Mouse (Mus musculus) neural tube, embryonic 15.5 days (tissue): ENCODE results near the gene Rab6b. TPM values are rescaled to one million over a fixed set of nuclear protein-coding genes. Genes with fewer than 3 reads are reported as not detected.

ENCODE experiments used
- ATAC-seq: fragments of 200-750 bp; cut with Nextera tagmentation; 2 replicates; pipeline ENCODE4 v1.8.0; 2017; ENCODE audit warnings: mild to moderate bottlenecking, moderate TSS enrichment, moderate library complexity; ENCODE audit not compliant: low FRiP score
- H3K27ac ChIP-seq: fragments of 300-500 bp; sonication (generic); replicated peaks from 2 replicates; pipeline ENCODE4 v1.5.1; 2015; ENCODE audit warnings: mild to moderate bottlenecking, inconsistent platforms
- H3K27me3 ChIP-seq: fragments of 300-500 bp; sonication (generic); replicated peaks from 2 replicates; pipeline ENCODE4 v1.6.1; 2015; ENCODE audit warnings: inconsistent platforms
- H3K36me3 ChIP-seq: fragments of 300-500 bp; sonication (generic); 2 replicates; pipeline ENCODE4 v1.6.1; 2015; ENCODE audit warnings: inconsistent platforms
- H3K4me1 ChIP-seq: fragments of 300-500 bp; sonication (generic); 2 replicates; pipeline ENCODE4 v1.6.1; 2015; ENCODE audit warnings: inconsistent platforms
- H3K4me2 ChIP-seq: fragments of 300-500 bp; sonication (generic); 2 replicates; pipeline ENCODE4 v1.6.1; 2015; ENCODE audit warnings: inconsistent platforms, mild to moderate bottlenecking, moderate library complexity
- H3K4me3 ChIP-seq: fragments of 300-500 bp; sonication (generic); replicated peaks from 2 replicates; pipeline ENCODE4 v1.5.1; 2015; ENCODE audit warnings: mild to moderate bottlenecking, inconsistent platforms
- H3K9ac ChIP-seq: fragments of 300-500 bp; sonication (generic); replicated peaks from 2 replicates; pipeline ENCODE4 v1.6.1; 2015; ENCODE audit warnings: mild to moderate bottlenecking, inconsistent platforms
- H3K9me3 ChIP-seq: fragments of 300-500 bp; sonication (generic); replicated peaks from 2 replicates; pipeline ENCODE4 v1.6.1; 2016; ENCODE audit warnings: inconsistent platforms
- WGBS: fragments of 180-500 bp; shearing (Covaris S2); methylation state at CpG from one replicate; pipeline ENCODE4 v1.1.7; 2015; ENCODE audit warnings: mixed read lengths; 5-methylcytosine and 5-hydroxymethylcytosine counted together
- polyA plus RNA-seq: library from polyadenylated mRNA; unstranded; fragments of >200 nt; fragmentation: Nextera tagmentation; extraction: Ambion mirVana; gene quantifications from 2 replicates; pipeline ENCODE4 v1.2.1, GENCODE M21; 2015

Gene Rab6b
- polyA plus RNA-seq, 1 experiment from 2014 or later: 117 TPM

- Histone ChIP-seq H3K27ac (no peak overlapping the region), H3K4me2 (no peak overlapping the region), H3K4me3 (no peak overlapping the region), H3K36me3 (peaks cover 40% of the 10 kb centered on the region), H3K27me3 (no peaks in the 10 kb centered on the region), H3K9ac (no peak overlapping the region), H3K9me3 (no peaks in the 10 kb centered on the region), H3K4me1 (peaks cover 8% of the 10 kb centered on the region)
- ATAC-seq: no peak
- WGBS: 95% methylated on average over 7 of the region's 7 CpGs
These were observed 64.1 kb downstream of the Rab6b start for GRCm38 (mm10) chr9:103175692-103176091.

- Histone ChIP-seq H3K9ac (no peak overlapping the region), H3K4me2 (peak overlapping the region; percentile 54)
These were observed 68.7 kb downstream of the Rab6b start for GRCm38 (mm10) chr9:103180303-103180702.

GRCm38 (mm10) chr9:103180807-103181565 lies 69.4 kb downstream of the Rab6b start:
- Histone ChIP-seq H3K4me2 (peak overlapping the region; percentile 54), H3K27ac (peak overlapping the region; percentile 60), H3K4me3 (peak overlapping the region; percentile 30), H3K9ac (0 out of 2 replicates have a peak overlapping the region, but pooled peaks have one; percentile 26), H3K36me3 (peaks cover 30% of the 10 kb centered on the region), H3K9me3 (no peaks in the 10 kb centered on the region), H3K4me1 (peaks cover 13% of the 10 kb centered on the region), H3K27me3 (no peaks in the 10 kb centered on the region)
- ATAC-seq: peak; percentile 56
- 5% methylated on average over 20 of the region's 20 CpGs for WGBS

More at GRCm38 (mm10) chr9:103180303-103180702, 68.7 kb downstream of the Rab6b start:
- ATAC-seq: no peak
- Histone ChIP-seq H3K9me3 (no peaks in the 10 kb centered on the region), H3K36me3 (peaks cover 30% of the 10 kb centered on the region), H3K27me3 (no peaks in the 10 kb centered on the region), H3K27ac (peak overlapping the region; percentile 60), H3K4me3 (no peak overlapping the region), H3K4me1 (peaks cover 13% of the 10 kb centered on the region)
- WGBS: 65% methylated on average over 3 of the region's 3 CpGs

- Histone ChIP-seq H3K4me2 (no peak overlapping the region), H3K36me3 (peaks cover 30% of the 10 kb centered on the region), H3K4me3 (no peak overlapping the region), H3K27ac (no peak overlapping the region), H3K4me1 (peaks cover 13% of the 10 kb centered on the region), H3K27me3 (no peaks in the 10 kb centered on the region), H3K9me3 (no peaks in the 10 kb centered on the region), H3K9ac (no peak overlapping the region)
- WGBS: 83% methylated on average over 8 of the region's 8 CpGs
- no peak for ATAC-seq
These were observed 70.3 kb downstream of the Rab6b start for GRCm38 (mm10) chr9:103181886-103182285.

GRCm38 (mm10) chr9:103184855-103185254 lies 73.3 kb downstream of the Rab6b start:
- no peak overlapping the region for H3K27ac ChIP-seq
- no peak for ATAC-seq
- H3K27me3 ChIP-seq: no peaks in the 10 kb centered on the region
- H3K9me3 ChIP-seq: no peaks in the 10 kb centered on the region
- H3K4me2 ChIP-seq: no peak overlapping the region
- H3K4me3 ChIP-seq: no peak overlapping the region
- 68% methylated on average over 4 of the region's 4 CpGs for WGBS
- peaks cover 26% of the 10 kb centered on the region for H3K36me3 ChIP-seq
- peaks cover 13% of the 10 kb centered on the region for H3K4me1 ChIP-seq
- H3K9ac ChIP-seq: no peak overlapping the region

GRCm38 (mm10) chr9:103185946-103186345 lies 74.4 kb downstream of the Rab6b start:
- WGBS: 87% methylated on average over 8 of the region's 8 CpGs
- Histone ChIP-seq H3K4me2 (no peak overlapping the region), H3K27me3 (no peaks in the 10 kb centered on the region), H3K36me3 (peaks cover 37% of the 10 kb centered on the region), H3K4me3 (no peak overlapping the region), H3K27ac (no peak overlapping the region), H3K9ac (no peak overlapping the region), H3K4me1 (peaks cover 3% of the 10 kb centered on the region), H3K9me3 (no peaks in the 10 kb centered on the region)
- no peak for ATAC-seq

GRCm38 (mm10) chr9:103186747-103187146 lies 75.2 kb downstream of the Rab6b start:
- Histone ChIP-seq H3K27ac (no peak overlapping the region), H3K9me3 (no peaks in the 10 kb centered on the region), H3K9ac (no peak overlapping the region), H3K36me3 (peaks cover 37% of the 10 kb centered on the region), H3K27me3 (no peaks in the 10 kb centered on the region), H3K4me1 (no peaks in the 10 kb centered on the region), H3K4me3 (no peak overlapping the region), H3K4me2 (no peak overlapping the region)
- no peak for ATAC-seq
- WGBS: 70% methylated on average over 9 of the region's 9 CpGs

- WGBS: 84% methylated on average over 4 of the region's 4 CpGs
These were observed 76.8 kb downstream of the Rab6b start for GRCm38 (mm10) chr9:103188416-103188815.

GRCm38 (mm10) chr9:103201561-103202260 lies 90.1 kb downstream of the Rab6b start, which contains the start of gene Srprb:
Gene Srprb (minus strand): TSS chr9:103202137.
- WGBS: under 1% methylated on average over 45 of the region's 45 CpGs
- H3K36me3 ChIP-seq: peaks cover 16% of the 10 kb centered on the region
- no peaks in the 10 kb centered on the region for H3K27me3 ChIP-seq
- H3K4me1 ChIP-seq: peaks cover 9% of the 10 kb centered on the region
- peak within 1 kb of the TSS; percentile 69 for H3K4me3 ChIP-seq
- peak; percentile 98 for ATAC-seq
- H3K9ac ChIP-seq: peak within 1 kb of the TSS; percentile 63
- H3K9me3 ChIP-seq: no peaks in the 10 kb centered on the region
- peak within 1 kb of the TSS; percentile 66 for H3K4me2 ChIP-seq
- H3K27ac ChIP-seq: peak within 1 kb of the TSS; percentile 82

More at GRCm38 (mm10) chr9:103188416-103188815, 76.8 kb downstream of the Rab6b start:
- Histone ChIP-seq H3K9me3 (no peaks in the 10 kb centered on the region), H3K4me1 (0 out of 2 replicates have a peak, but pooled peaks cover 3% of the 10 kb centered on the region), H3K4me2 (no peak overlapping the region), H3K9ac (no peak overlapping the region), H3K36me3 (peaks cover 36% of the 10 kb centered on the region), H3K27me3 (no peaks in the 10 kb centered on the region), H3K27ac (no peak overlapping the region), H3K4me3 (no peak overlapping the region)
- no peak for ATAC-seq

- no peak for ATAC-seq
- 90% methylated on average over 5 of the region's 5 CpGs for WGBS
- Histone ChIP-seq H3K9me3 (no peaks in the 10 kb centered on the region), H3K4me1 (peaks cover 11% of the 10 kb centered on the region), H3K27ac (no peak overlapping the region), H3K9ac (no peak overlapping the region), H3K36me3 (no peaks in the 10 kb centered on the region), H3K4me3 (no peak overlapping the region), H3K4me2 (no peak overlapping the region), H3K27me3 (no peaks in the 10 kb centered on the region)
These were observed 94.2 kb downstream of the Rab6b start for GRCm38 (mm10) chr9:103205786-103206185.

GRCm38 (mm10) chr9:103207846-103208245 lies 96.3 kb downstream of the Rab6b start:
- WGBS: 10% methylated on average over 16 of the region's 16 CpGs
- Histone ChIP-seq H3K36me3 (no peaks in the 10 kb centered on the region), H3K9ac (no peak overlapping the region), H3K9me3 (no peaks in the 10 kb centered on the region), H3K4me2 (peak overlapping the region; percentile 57), H3K4me1 (0 out of 2 replicates have a peak, but pooled peaks cover 6% of the 10 kb centered on the region), H3K4me3 (peak overlapping the region; percentile 21; the same call in 1 of the 2 replicates), H3K27ac (no peak overlapping the region), H3K27me3 (no peaks in the 10 kb centered on the region)
- ATAC-seq: peak; percentile 83
